Mouse (Mus musculus) ES-Bruce4 (cell line): ENCODE measurements around the gene Ankrd34a.

Experiments
- CTCF ChIP-seq: IDR thresholded peaks from one replicate; pipeline ENCODE4 v1.8.1; 2011; ENCODE audit warnings: low read depth, low read length
- EP300 ChIP-seq: IDR thresholded peaks from 2 replicates; pipeline ENCODE4 v1.6.1; 2011; ENCODE audit warnings: low read depth, low read length; ENCODE audit not compliant: insufficient read depth
- POLR2A ChIP-seq: IDR thresholded peaks from one replicate; pipeline ENCODE4 v1.8.1; 2011; ENCODE audit warnings: low read length; ENCODE audit not compliant: insufficient read depth

- TF ChIP-seq CTCF (no peak), POLR2A (no peak), EP300 (no peak)
Measured at GRCm38 (mm10) chr3:96636448-96636847, 40.0 kb downstream of the Ankrd34a start.
